Comparison of ENCODE assay signal across 8 mouse cellular contexts in genomic region chr12:101818246-101818607, GRCm38 (mm10). TPM values are rescaled to one million over a fixed set of nuclear protein-coding genes. Genes with fewer than 3 reads are reported as not detected.
DNase-seq lines count a peak whose midpoint lies in the region; ATAC-seq and TF ChIP-seq lines count a peak whose summit lies in the region.

No protein-coding gene starts in this region.

- DNase-seq in layer of hippocampus, adult 2 months (ENCODE audit: low spot score in 2 of 2), result no peak
- no peak for DNase-seq in layer of hippocampus, adult 9-10 months (ENCODE audit: low spot score)
- DNase-seq in embryonic facial prominence, embryonic 14.5 days (ENCODE audit: low spot score), result peak; percentile 41
- no peak for DNase-seq in intestine, embryonic 14.5 days (ENCODE audit: low spot score)
- no peak for DNase-seq in midbrain, postnatal 0 days (ENCODE audit: low spot score)
- no peak for DNase-seq in layer of hippocampus, postnatal 10 days (ENCODE audit: low spot score in 2 of 2)
- no peak for DNase-seq in cerebellum, postnatal 36 days

- H3K4me3 ChIP-seq in layer of hippocampus, adult 2 months, result peak overlapping the region; percentile 57
- peak overlapping the region; percentile 56 for H3K4me3 ChIP-seq in embryonic facial prominence, embryonic 14.5 days (ENCODE audit: low read depth, low read length)
- H3K4me3 ChIP-seq in intestine, embryonic 14.5 days (ENCODE audit: low read depth, low read length), result peak overlapping the region; percentile 41
- H3K4me3 ChIP-seq in midbrain, postnatal 0 days (ENCODE audit: low read depth, low read length), result peak overlapping the region; percentile 56

- WGBS in embryonic facial prominence, embryonic 14.5 days, result 8% methylated on average over 11 of the region's 11 CpGs
- 13% methylated on average over 11 of the region's 11 CpGs for WGBS in intestine, embryonic 14.5 days
- 20% methylated on average over 11 of the region's 11 CpGs for WGBS in midbrain, postnatal 0 days

- H3K27ac ChIP-seq in layer of hippocampus, adult 2 months, result no peak overlapping the region
- peak overlapping the region; percentile 95 for H3K27ac ChIP-seq in embryonic facial prominence, embryonic 14.5 days (replicated peaks; ENCODE audit: low read depth, low read length)
- H3K27ac ChIP-seq in intestine, embryonic 14.5 days (ENCODE audit: low read depth), result peak overlapping the region; percentile 76
- H3K27ac ChIP-seq in midbrain, postnatal 0 days (ENCODE audit: low read depth, low read length), result no peak overlapping the region

- H3K9ac ChIP-seq in embryonic facial prominence, embryonic 14.5 days (ENCODE audit: low read depth, low read length), result peak overlapping the region; percentile 61
- H3K9ac ChIP-seq in intestine, embryonic 14.5 days (ENCODE audit: low read length), result peak overlapping the region; percentile 44
- H3K9ac ChIP-seq in midbrain, postnatal 0 days (replicated peaks; ENCODE audit: low read length, poor library complexity, severe bottlenecking), result peak overlapping the region; percentile 54; the same call in 1 of the 2 replicates

- H3K9me3 ChIP-seq in embryonic facial prominence, embryonic 14.5 days (ENCODE audit: control insufficient read depth, low read length), result no peaks in the 10 kb centered on the region
- no peaks in the 10 kb centered on the region for H3K9me3 ChIP-seq in intestine, embryonic 14.5 days (ENCODE audit: control insufficient read depth, low read length)
- H3K9me3 ChIP-seq in midbrain, postnatal 0 days (ENCODE audit: low read length), result no peaks in the 10 kb centered on the region

- no peak for TF ChIP-seq CTCF in layer of hippocampus, adult 2 months (conservative IDR thresholded peaks at IDR 0.05)
- TF ChIP-seq CTCF in midbrain, postnatal 0 days (IDR thresholded peaks at IDR 0.05), result no peak

- ATAC-seq in embryonic facial prominence, embryonic 14.5 days (ENCODE audit: low read depth), result peak; percentile 15; the same call in 1 of the 2 replicates
- ATAC-seq in intestine, embryonic 14.5 days (replicated peaks; ENCODE audit: low FRiP score, low TSS enrichment, low read depth), result no peak
- ATAC-seq in midbrain, postnatal 0 days (ENCODE audit: low FRiP score), result no peak
- ATAC-seq in megakaryocyte-erythroid progenitor cell, adult 5-6 weeks (replicated peaks; ENCODE audit: low FRiP score, low TSS enrichment, poor library complexity, severe bottlenecking), result no peak

- no peaks in the 10 kb centered on the region for H3K27me3 ChIP-seq in embryonic facial prominence, embryonic 14.5 days (replicated peaks; ENCODE audit: control insufficient read depth, insufficient read depth, low read length)
- H3K27me3 ChIP-seq in intestine, embryonic 14.5 days (replicated peaks; ENCODE audit: control insufficient read depth, insufficient read depth, low read length), result no peaks in the 10 kb centered on the region; the same call in 1 of the 2 replicates
- H3K27me3 ChIP-seq in midbrain, postnatal 0 days (ENCODE audit: insufficient read depth, low read length), result no peaks in the 10 kb centered on the region; the same call in 1 of the 2 replicates

- no peaks in the 10 kb centered on the region for H3K36me3 ChIP-seq in embryonic facial prominence, embryonic 14.5 days (ENCODE audit: control insufficient read depth, insufficient read depth, low read length)
- no peaks in the 10 kb centered on the region for H3K36me3 ChIP-seq in intestine, embryonic 14.5 days (ENCODE audit: control insufficient read depth, insufficient read depth, low read length)
- H3K36me3 ChIP-seq in midbrain, postnatal 0 days (ENCODE audit: insufficient read depth, low read length), result no peaks in the 10 kb centered on the region

- peaks cover 20% of the 10 kb centered on the region for H3K4me1 ChIP-seq in embryonic facial prominence, embryonic 14.5 days (ENCODE audit: control insufficient read depth, insufficient read depth, low read length)
- no peaks in the 10 kb centered on the region; the same call in 1 of the 2 replicates for H3K4me1 ChIP-seq in intestine, embryonic 14.5 days (replicated peaks; ENCODE audit: control insufficient read depth, insufficient read depth, low read length)
- H3K4me1 ChIP-seq in midbrain, postnatal 0 days (ENCODE audit: insufficient read depth, low read length), result peaks cover 4% of the 10 kb centered on the region; the same call in 1 of the 2 replicates

- H3K4me2 ChIP-seq in embryonic facial prominence, embryonic 14.5 days (ENCODE audit: low read depth, low read length), result peak overlapping the region; percentile 87
- H3K4me2 ChIP-seq in intestine, embryonic 14.5 days (ENCODE audit: low read length), result peak overlapping the region; percentile 94
- peak overlapping the region; percentile 98 for H3K4me2 ChIP-seq in midbrain, postnatal 0 days (ENCODE audit: low read depth, low read length, poor library complexity, severe bottlenecking)

RNA-seq across cellular contexts. Expression of gene Fbln5, which starts 0.6 kb away (rescaled TPM):
- total RNA-seq in layer of hippocampus, adult 2 months (2021), result 1 to 10 TPM; 3.6 to 4.9 TPM
- 143 and 156 TPM in 2 replicates for polyA plus RNA-seq in embryonic facial prominence, embryonic 14.5 days (2014; fragmentation: Nextera tagmentation; extraction: Ambion mirVana)
- 42.4 and 44.0 TPM in 2 replicates for polyA plus RNA-seq in intestine, embryonic 14.5 days (2014; fragmentation: Nextera tagmentation; extraction: Ambion mirVana)
- 10.7 and 11.0 TPM in 2 replicates for total RNA-seq in midbrain, postnatal 0 days (2014; rRNA removed)
- polyA plus RNA-seq in midbrain, postnatal 0 days (2015; fragmentation: Nextera tagmentation; extraction: Ambion mirVana), result 16.7 and 19.8 TPM in 2 replicates
- 10 to 100 TPM; 13.8 to 15.3 TPM for total RNA-seq in layer of hippocampus, postnatal 10 days (2021)
- total RNA-seq in megakaryocyte-erythroid progenitor cell, adult 5-6 weeks (2014; fragmentation: Nextera tagmentation), result not detected in 2 replicates
- not detected in 2 replicates for total RNA-seq in megakaryocyte-erythroid progenitor cell, adult 5-6 weeks (2017)

Comparison
In these comparisons a context has a peak if more than half of its experiments do, and no peak if none do; other contexts are left out.
1. H3K27ac ChIP-seq: peak in embryonic facial prominence, embryonic 14.5 days (single experiment) and intestine, embryonic 14.5 days (single experiment); none in layer of hippocampus, adult 2 months (single experiment) and midbrain, postnatal 0 days (single experiment).
2. RNA of gene Fbln5, which starts 0.6 kb away (total RNA-seq): 13.8 to 15.3 TPM in layer of hippocampus, postnatal 10 days, 10.7 to 11.0 TPM in midbrain, postnatal 0 days and 3.6 to 4.9 TPM in layer of hippocampus, adult 2 months; not detected in megakaryocyte-erythroid progenitor cell, adult 5-6 weeks; every median in the first group is over 4 times any median in the second.
3. Peak in every context shown above with its lines, with median percentiles within 50 percentile points of each other: H3K4me3 ChIP-seq, H3K4me2 ChIP-seq and H3K9ac ChIP-seq.